Mouse (Mus musculus) granulocyte monocyte progenitor cell, adult 5-6 weeks (primary cell): ENCODE measurements at regions not wholly inside any gene's neighbourhood (a gene's known extent, or its start where the extent isn't known, plus 50 kb on each side); places are given as distances from the start of the nearest gene placed in this dataset.

Experiments used
- ATAC-seq: replicated peaks from 2 replicates; pipeline ENCODE4 v1.8.0; 2016; ENCODE audit warnings: mild to moderate bottlenecking, moderate TSS enrichment, inconsistent platforms; ENCODE audit not compliant: poor library complexity, severe bottlenecking

- ATAC-seq = peak; percentile 68
Observed at GRCm38 (mm10) chr4:109610222-109610621, 56.8 kb downstream of the Cdkn2c start.

DNA sequence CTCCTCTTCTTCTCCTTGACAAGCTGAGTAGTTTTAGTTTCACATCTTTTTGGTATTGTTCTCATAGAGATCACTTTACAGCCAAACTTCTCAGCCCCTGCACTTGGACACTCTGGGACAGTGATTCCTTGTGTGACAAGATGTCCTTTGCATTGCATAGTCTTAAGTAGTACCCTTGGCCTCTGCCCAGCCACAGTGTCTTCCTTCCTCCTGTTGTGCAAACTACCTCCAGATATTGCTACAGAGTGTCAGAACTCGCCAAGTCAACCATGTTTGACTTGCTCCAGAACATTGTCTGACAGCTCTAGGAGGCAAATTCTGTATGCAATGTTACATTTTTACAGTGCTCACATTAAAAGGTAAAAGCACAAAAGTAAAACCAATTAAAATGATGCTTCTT is 57.2 kb downstream of the Cdkn2c start:
- peak; percentile 92 for ATAC-seq

DNA sequence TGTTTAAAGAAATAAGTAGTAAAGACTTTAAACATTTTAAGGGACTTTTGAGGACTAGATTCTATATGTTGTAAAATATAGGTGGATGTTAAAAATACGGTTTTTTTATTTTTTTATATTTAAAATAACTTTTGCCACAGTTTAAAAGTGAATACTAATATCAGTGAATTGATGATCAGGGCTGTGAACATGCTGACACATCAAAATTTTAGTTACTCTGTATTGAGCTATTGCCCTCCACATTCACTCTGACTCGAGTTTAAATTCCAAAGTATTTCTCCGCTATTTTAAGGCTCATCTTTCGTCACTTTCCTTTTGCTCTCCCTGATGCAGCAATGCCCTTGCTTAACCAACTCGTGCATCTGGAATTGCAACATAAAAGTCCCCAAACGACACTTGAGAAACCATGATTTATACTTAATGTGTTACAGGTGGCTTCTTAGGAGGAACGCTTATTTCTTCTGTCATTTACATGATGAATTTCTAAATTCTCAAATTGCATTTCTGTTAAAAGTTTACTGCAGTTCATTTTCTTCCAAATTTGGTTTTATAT is 58.7 kb upstream of the 4930522H14Rik start:
- peak; percentile 97 for ATAC-seq

GRCm38 (mm10) chr4:109583185-109583786 is 52.2 kb upstream of the 4930522H14Rik start:
- no peak for ATAC-seq

DNA sequence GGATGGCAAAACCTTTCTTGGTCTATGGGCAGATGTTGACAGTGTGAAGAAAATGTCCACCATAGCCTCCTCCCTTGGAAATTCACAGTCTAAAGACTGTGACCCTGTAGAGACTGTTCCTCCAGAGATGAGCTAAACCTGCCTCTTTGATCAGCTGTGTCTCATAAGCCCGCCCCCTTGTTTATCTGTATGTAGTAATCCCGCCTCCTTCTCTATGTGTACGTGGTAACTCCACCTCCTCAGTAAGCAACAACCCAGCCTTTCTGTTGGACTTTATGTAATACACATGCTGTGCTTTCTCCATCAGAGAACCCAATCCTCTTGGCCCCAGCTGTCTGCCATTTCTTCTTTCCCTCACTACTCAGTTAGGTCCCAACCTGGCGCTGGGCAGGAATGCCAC is 51.4 kb upstream of the 4930522H14Rik start:
- 0 out of 2 replicates have a peak, but pooled peaks have one; percentile 12 for ATAC-seq
